Mouse (Mus musculus): ENCODE data around the gene P4hb.

GRCm38 (mm10) chr11:120573585-120574277, 678 bp upstream of the P4hb start:
- TF ChIP-seq CTCF (IDR thresholded peaks at IDR 0.05; ENCODE audit: borderline replicate concordance, insufficient read depth, low read length) (no peak), POLR2A (IDR thresholded peaks at IDR 0.05; ENCODE audit: low read depth, low read length) (no peak; the same call in 1 of the 2 replicates)
